Mouse (Mus musculus) limb, embryonic 10.5 days (tissue): Measurements from ENCODE around the gene Sf3b6. TPM values are rescaled to one million over a fixed set of nuclear protein-coding genes. Genes with fewer than 3 reads are reported as not detected.

Experiments used
- DNase-seq: peaks from one replicate; pipeline ENCODE4 v3.0.0-alpha.2; 2017; ENCODE audit warnings: low spot score
- H3K27ac ChIP-seq: fragments of 300-500 bp; sonication (generic); 2 replicates; pipeline ENCODE4 v1.5.1; 2016; ENCODE audit warnings: mild to moderate bottlenecking
- H3K27me3 ChIP-seq: fragments of 300-500 bp; sonication (generic); 2 replicates; pipeline ENCODE4 v1.6.1; 2016; ENCODE audit warnings: low read depth, mild to moderate bottlenecking; ENCODE audit not compliant: poor library complexity, severe bottlenecking
- H3K36me3 ChIP-seq: fragments of 300-500 bp; sonication (generic); 2 replicates; pipeline ENCODE4 v1.6.1; 2016; ENCODE audit warnings: mild to moderate bottlenecking, moderate library complexity
- H3K4me1 ChIP-seq: fragments of 300-500 bp; sonication (generic); 2 replicates; pipeline ENCODE4 v1.6.1; 2016
- H3K4me3 ChIP-seq: fragments of 300-500 bp; sonication (generic); 2 replicates; pipeline ENCODE4 v1.5.1; 2016; ENCODE audit warnings: mild to moderate bottlenecking, moderate library complexity
- H3K9me3 ChIP-seq: fragments of 300-500 bp; sonication (generic); replicated peaks from 2 replicates; pipeline ENCODE4 v1.6.1; 2016; ENCODE audit warnings: mild to moderate bottlenecking
- WGBS: fragments of 180-500 bp; shearing (Covaris S2); methylation state at CpG from one replicate; pipeline ENCODE4 v1.1.7; 2016; 5-methylcytosine and 5-hydroxymethylcytosine counted together
- polyA plus RNA-seq: library from polyadenylated mRNA; unstranded; fragments of >200 nt; fragmentation: Nextera tagmentation; extraction: Ambion mirVana; gene quantifications from 2 replicates; pipeline ENCODE4 v1.2.1, GENCODE M21; 2016

Gene Sf3b6
- polyA plus RNA-seq, 1 experiment from 2014 or later, result 297 TPM

DNA sequence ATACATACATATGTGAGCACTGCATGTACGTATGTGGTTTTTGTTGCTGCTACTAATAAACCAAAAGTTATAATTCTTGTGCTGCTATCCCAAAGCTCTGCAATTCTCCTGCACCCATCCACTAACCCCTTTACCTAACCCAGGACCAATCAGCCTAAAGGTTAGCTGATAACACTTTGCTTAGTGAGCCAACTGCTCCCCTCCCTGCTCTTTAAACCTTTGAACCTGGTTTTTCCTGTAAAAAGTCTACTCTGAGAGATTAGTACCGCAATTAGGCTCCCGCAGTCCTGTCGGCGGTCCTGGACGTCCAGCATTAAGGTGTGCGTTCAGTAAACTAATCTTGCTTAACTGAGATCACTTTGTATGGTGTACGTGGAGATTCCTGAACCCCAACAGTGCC is 58.3 kb downstream of the Sf3b6 start:
- H3K4me1 ChIP-seq, result peaks cover 10% of the 10 kb centered on the region
- no peak overlapping the region for H3K27ac ChIP-seq
- 86% methylated on average over 8 of the region's 8 CpGs for WGBS
- H3K27me3 ChIP-seq, result peaks cover 16% of the 10 kb centered on the region
- no peak overlapping the region for H3K4me3 ChIP-seq
- no peaks in the 10 kb centered on the region for H3K9me3 ChIP-seq
- no peak for DNase-seq
- H3K36me3 ChIP-seq, result peaks cover 21% of the 10 kb centered on the region

Other genes with a start within 250 kb of the Sf3b6 start
- gene Itsn2, start 224.9 kb upstream of the Sf3b6 start, polyA plus RNA-seq, result 17.4 and 20.0 TPM in 2 replicates
- not detected in 2 replicates for gene Gm3625, start 224.6 kb upstream of the Sf3b6 start, polyA plus RNA-seq
- 0.13 and 0.14 TPM in 2 replicates for gene Fam228a, start 79.1 kb upstream of the Sf3b6 start, polyA plus RNA-seq
- gene Pfn4, start 48.5 kb upstream of the Sf3b6 start, polyA plus RNA-seq, result 1.0 and 1.9 TPM in 2 replicates
- gene Fam228b, start 48.3 kb upstream of the Sf3b6 start, polyA plus RNA-seq, result 1.2 and 1.4 TPM in 2 replicates
- 5.6 and 7.9 TPM in 2 replicates for gene Fkbp1b, start 24.0 kb downstream of the Sf3b6 start, polyA plus RNA-seq
- 23.9 and 26.9 TPM in 2 replicates for gene Wdcp, start 25.8 kb downstream of the Sf3b6 start, polyA plus RNA-seq
- gene Mfsd2b, start 56.8 kb downstream of the Sf3b6 start, polyA plus RNA-seq, result 4.4 and 4.5 TPM in 2 replicates
- gene Ubxn2a, start 90.2 kb downstream of the Sf3b6 start, polyA plus RNA-seq, result 20.2 and 23.7 TPM in 2 replicates
- gene Atad2b, start 99.8 kb downstream of the Sf3b6 start, polyA plus RNA-seq, result 11.1 and 13.5 TPM in 2 replicates